Mouse (Mus musculus): ENCODE results near the gene Gck.

Gene Gck

GRCm38 (mm10) chr11:5873192-5873591, 76.7 kb downstream of the Gck start:
- DNase-seq (ENCODE audit: low read depth) = no peak

DNA sequence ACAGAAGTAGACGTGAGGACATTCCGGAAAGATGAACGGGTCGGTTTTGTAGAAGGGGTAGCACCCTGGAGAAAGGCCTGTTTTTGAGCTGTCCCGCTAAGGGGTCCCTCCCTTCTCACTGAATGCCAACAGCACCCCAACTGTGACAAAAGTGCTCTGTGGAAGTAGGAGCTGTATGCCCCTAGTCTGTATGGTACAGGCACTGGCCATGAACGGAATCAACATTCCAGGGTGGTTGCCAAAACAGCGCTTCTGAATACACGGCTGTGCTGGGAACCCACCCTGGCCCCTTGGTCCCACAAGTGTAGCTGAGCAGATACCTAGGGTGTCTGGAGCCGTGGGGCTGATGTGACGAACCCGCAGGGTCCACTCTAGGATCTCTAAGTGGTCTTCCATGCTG, 77.2 kb downstream of the Gck start:
- DNase-seq (ENCODE audit: low read depth) = no peak

DNA sequence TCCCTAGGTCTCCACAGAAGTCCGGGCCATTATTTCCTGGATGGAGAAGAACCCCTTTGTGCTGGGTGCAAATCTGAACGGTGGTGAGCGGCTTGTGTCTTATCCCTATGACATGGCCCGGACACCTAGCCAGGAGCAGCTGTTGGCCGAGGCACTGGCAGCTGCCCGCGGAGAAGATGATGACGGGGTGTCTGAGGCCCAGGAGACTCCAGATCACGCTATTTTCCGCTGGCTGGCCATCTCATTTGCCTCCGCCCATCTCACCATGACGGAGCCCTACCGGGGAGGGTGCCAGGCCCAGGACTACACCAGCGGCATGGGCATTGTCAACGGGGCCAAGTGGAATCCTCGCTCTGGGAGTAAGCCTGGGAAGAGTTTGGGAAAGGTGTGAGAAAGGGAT, 79.8 kb downstream of the Gck start:
- no peak for DNase-seq (ENCODE audit: low read depth)

GRCm38 (mm10) chr11:5869331-5869730, 80.5 kb downstream of the Gck start:
- DNase-seq (ENCODE audit: low read depth) = no peak

DNA sequence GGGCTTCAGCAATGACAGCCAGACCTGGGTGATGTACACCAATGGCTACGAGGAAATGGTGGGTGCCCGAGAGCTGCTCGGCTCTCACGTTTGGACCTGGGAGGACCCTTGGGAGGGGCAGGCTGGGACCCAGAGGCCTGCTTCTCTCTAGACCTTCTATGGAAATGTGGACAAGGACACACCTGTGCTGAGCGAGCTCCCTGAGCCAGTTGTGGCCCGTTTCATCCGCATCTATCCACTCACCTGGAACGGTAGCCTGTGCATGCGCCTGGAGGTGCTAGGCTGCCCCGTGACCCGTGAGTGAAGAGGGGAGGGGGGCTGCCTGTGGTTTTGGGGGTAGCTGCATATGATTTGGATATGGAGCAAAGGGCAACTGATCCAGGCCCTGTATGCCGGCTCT, 81.6 kb downstream of the Gck start:
- DNase-seq (ENCODE audit: low read depth) = no peak

DNA sequence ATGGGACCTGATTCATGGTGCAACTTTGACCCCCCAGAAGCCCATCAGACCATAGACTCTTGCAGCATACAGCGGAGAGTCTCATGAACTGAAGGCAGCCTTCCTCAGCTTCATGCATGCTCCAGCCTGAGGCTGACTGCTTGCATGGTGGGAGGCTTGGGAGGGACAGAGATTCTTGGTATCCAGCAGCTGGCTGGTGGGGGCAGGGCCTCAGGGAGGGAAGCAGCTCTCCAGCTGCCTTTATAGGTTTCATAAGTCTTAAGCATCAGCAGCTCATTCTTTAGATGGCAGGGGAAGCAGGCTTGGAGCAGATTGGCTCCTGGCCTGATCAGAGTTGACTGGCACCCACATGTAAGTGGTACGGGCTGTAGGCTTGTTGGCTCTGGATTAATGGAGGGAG, 82.7 kb downstream of the Gck start:
- no peak for DNase-seq (ENCODE audit: low read depth)

DNA sequence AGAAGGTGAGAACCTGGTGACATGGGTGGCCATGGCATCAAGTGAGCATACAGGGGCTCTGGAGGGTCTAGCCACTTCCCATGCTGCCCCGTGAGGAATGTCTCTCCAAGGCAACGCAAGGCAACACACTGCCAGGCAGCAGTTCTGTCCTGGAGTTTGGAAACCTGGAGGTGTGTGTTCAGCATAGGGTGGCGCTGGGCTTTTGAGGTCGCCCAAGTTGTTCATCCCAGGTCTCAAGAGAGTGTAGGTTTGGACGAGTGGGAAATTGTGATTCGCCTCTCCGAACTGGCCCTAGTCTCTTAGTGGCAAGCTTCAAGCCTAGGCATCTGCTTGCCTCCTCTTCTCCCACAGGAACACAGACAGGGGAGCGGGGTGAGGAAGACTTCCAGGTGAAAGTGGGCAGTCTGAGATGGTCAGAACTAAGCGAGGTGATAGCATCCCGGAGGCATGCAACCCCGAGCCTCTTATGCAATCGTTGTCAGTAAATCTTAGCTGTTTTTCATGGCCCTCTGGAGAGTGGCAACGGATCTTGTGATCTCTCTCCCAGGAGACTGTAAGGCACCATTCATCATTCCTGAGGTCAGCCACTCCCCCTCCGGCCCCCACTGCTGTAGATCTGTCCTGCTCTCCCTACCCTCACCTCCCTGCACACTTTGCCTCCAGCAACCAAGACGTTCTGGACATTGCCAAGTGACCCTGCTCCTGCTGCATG, 87.3 kb downstream of the Gck start:
- DNase-seq (ENCODE audit: low read depth) = no peak

DNA sequence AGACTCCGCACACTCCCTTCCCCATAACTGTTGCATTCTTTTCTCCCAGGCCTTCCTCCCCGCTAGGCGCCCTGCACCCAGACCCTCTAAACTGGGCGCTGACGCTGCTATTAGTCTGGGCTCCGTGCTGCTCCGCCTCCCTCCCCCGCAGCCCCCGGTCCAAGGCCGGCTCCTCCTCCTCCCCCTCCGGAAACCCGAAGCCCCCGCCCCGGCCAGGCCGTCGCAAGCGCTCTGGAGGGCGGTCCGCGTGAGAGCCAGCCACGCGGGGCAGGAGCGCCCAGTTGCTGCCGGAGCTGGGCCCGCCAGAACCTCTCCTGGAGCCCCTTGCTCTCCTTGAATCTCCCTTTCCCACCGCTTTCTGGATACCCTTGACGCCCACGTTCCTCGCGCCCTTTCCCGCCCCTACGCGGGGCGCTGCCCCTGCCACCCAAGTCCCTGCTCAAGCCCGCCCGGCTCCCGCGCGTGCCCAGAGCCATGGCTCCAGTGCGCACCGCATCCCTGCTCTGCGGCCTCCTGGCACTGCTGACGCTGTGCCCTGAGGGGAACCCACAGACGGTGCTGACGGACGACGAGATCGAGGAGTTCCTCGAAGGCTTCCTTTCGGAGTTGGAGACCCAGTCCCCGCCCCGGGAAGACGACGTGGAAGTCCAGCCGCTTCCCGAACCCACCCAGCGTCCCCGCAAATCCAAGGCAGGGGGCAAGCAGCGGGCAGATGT, 88.0 kb downstream of the Gck start, which contains the start of gene Aebp1:
Aebp1 (plus strand) TSS at position 270 of the 716 bp plus-strand sequence.
- DNase-seq (ENCODE audit: low read depth) = no peak

- no peak for DNase-seq (ENCODE audit: low read depth)
Observed at GRCm38 (mm10) chr11:5860639-5861038, 89.2 kb downstream of the Gck start.

GRCm38 (mm10) chr11:5859883-5860550, 89.9 kb downstream of the Gck start:
- DNase-seq (ENCODE audit: low read depth) = no peak

DNA sequence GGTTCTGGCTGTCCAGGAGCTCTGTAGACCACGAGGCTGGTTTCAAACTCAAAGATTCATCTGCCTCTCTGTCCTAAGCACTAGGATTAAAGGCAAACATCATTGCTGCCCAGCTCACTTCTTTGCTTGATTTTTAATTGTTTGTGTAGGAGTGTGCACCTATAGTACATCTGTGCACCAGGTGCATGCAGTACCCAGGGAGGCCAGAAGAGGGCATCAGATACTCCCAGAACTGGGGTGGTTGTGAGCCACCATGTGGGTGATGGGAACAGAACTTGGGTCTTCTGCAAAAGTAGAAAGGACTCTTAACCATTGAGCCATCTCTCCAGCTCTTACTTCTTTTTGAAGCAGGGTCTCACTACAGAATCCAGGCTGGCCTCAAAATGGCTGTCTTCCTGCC, 91.2 kb downstream of the Gck start:
- DNase-seq (ENCODE audit: low read depth) = no peak

DNA sequence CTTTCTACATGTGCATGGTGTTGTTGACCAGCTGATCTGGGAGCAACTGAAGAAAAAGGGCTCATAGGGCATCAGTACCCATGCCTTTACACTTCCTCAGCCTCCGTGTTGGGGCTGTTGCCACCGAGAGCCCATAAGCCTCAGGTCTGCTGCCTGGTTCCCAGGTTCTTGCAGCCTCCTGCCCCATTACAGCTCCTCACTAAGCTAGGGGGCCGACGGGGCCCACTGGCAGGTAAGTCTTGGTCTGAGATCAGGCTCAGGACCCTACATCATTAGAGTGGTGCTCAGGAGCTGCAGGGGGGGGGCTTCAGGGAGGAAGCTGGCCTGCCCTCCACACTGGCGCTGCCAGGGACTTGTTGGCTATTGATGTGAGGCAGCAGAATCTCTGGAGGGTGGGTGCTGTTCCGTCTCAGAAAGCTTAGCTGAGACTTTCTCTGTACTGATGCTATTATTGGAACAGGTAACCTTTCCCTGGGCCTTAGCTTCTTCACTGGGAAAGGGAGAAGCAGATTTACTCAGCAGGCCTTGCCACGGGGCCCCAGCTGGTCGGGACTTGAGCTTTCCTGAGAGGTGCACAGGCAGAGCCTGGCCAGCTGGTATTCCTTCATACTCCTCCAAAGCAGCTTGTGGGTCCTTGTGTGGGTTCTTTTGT, 93.3 kb downstream of the Gck start:
- no peak for DNase-seq (ENCODE audit: low read depth)

DNA sequence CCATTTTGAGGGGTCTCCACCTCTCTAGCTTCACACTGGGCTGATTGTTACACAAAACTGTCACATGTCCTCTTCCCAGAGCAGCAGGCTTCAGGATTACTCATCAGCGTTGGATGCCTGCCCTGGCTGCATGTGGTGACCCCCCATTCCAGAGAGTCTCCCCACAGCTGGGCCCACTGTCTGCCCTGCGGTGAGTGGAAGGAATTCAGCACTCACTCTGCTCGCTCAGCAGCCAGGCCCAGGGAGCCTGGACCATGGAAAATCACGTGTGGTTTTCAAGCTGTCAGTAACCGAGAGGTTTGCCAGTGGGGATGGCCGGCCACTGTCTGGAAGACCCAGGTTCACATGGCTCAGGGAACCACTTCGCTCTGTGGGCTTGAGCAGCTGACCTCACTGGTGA, 94.0 kb downstream of the Gck start:
- no peak for DNase-seq (ENCODE audit: low read depth)

- no peak for DNase-seq (ENCODE audit: low read depth)
Observed at GRCm38 (mm10) chr11:5855481-5855880, 94.4 kb downstream of the Gck start.

DNA sequence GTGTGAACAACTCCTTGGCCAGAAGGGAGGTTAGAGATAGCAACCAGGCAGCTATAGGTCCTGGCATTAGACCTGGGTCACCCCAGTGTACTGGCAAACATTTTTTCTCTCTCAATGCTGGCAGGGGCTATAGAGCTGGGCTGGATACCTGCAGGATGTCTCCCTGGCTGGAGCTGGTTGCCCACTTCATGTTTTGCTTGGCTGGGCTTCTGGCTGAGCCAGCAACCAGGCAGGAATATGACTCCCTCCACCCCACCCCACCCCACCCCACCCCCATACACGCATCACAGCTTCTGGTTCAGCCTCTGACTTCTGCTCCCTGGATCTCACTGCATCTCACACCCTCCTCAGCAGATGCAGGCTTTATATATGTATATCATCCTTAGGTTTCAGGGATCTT, 97.6 kb downstream of the Gck start:
- DNase-seq (ENCODE audit: low read depth) = no peak

DNA sequence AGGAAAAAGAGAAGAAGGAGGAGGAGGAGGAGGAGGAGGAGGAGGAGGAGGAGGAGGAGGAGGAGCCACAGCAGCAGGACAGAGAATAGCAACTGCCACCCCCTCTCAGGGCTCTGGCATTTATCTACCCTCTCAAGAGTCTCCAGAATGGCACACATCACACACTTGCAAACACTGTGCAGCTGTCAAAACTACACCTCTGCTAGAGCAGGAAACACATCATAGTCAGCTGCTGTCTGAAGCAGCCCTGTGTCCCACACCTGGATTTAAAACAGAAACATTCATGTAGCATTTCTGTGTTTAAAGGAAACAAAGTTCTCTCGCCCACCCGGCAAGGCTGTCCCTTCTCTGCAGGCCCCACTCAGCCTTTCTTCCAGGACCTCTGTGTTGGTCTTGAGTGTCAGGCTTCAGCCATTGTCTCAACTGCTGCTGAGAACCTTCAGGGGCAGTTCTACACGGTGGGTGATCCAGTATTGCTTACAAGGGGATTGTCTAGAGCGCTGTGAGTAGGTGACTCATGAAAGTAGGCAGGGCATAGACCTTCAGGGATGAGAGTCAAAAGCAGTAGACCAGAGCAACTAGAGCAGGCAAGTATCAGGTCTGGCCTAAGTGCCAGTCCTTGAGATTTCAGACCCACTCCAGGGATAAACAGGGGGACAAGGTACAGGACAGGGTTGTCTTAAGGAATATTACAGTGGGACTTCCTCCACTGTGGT, 98.7 kb downstream of the Gck start:
- no peak for DNase-seq (ENCODE audit: low read depth)
